Mouse (Mus musculus): ENCODE measurements around the gene Anp32b. TPM values are rescaled to one million over a fixed set of nuclear protein-coding genes. Genes with fewer than 3 reads are reported as not detected.

The Anp32b gene
- polyA plus RNA-seq, 1 experiment from 2014 or later, result 206 TPM

GRCm38 (mm10) chr4:46422625-46423024 lies 28.1 kb upstream of the Anp32b start:
- H3K9me3 ChIP-seq (ENCODE audit: control insufficient read depth, low read length), result no peaks in the 10 kb centered on the region
- no peak overlapping the region for H3K4me2 ChIP-seq (ENCODE audit: low read depth, low read length)
- H3K4me3 ChIP-seq (ENCODE audit: low read length), result no peak overlapping the region
- H3K27me3 ChIP-seq (replicated peaks; ENCODE audit: control insufficient read depth, insufficient read depth, low read length), result no peaks in the 10 kb centered on the region
- no peak overlapping the region for H3K27ac ChIP-seq (ENCODE audit: low read length)
- 73% methylated on average over 8 of the region's 8 CpGs for WGBS
- no peaks in the 10 kb centered on the region for H3K36me3 ChIP-seq (ENCODE audit: control insufficient read depth, insufficient read depth, low read length)
- H3K9ac ChIP-seq (ENCODE audit: low read depth, low read length), result no peak overlapping the region
- no peak for ATAC-seq
- H3K4me1 ChIP-seq (ENCODE audit: control insufficient read depth, insufficient read depth, low read length), result no peaks in the 10 kb centered on the region

GRCm38 (mm10) chr4:46428903-46429499 lies 21.7 kb upstream of the Anp32b start:
- H3K4me3 ChIP-seq (ENCODE audit: low read length), result no peak overlapping the region
- H3K4me1 ChIP-seq (ENCODE audit: control insufficient read depth, insufficient read depth, low read length), result no peaks in the 10 kb centered on the region
- no peaks in the 10 kb centered on the region for H3K36me3 ChIP-seq (ENCODE audit: control insufficient read depth, insufficient read depth, low read length)
- no peak overlapping the region for H3K9ac ChIP-seq (ENCODE audit: low read depth, low read length)
- ATAC-seq, result no peak
- no peaks in the 10 kb centered on the region for H3K27me3 ChIP-seq (replicated peaks; ENCODE audit: control insufficient read depth, insufficient read depth, low read length)
- 63% methylated on average over 10 of the region's 10 CpGs for WGBS
- H3K27ac ChIP-seq (ENCODE audit: low read length), result no peak overlapping the region
- no peak overlapping the region for H3K4me2 ChIP-seq (ENCODE audit: low read depth, low read length)
- H3K9me3 ChIP-seq (ENCODE audit: control insufficient read depth, low read length), result no peaks in the 10 kb centered on the region

- Histone ChIP-seq H3K27me3 (replicated peaks; ENCODE audit: control insufficient read depth, insufficient read depth, low read length) (no peaks in the 10 kb centered on the region), H3K9me3 (ENCODE audit: control insufficient read depth, low read length) (no peaks in the 10 kb centered on the region), H3K27ac (ENCODE audit: low read length) (no peak overlapping the region), H3K4me1 (ENCODE audit: control insufficient read depth, insufficient read depth, low read length) (no peaks in the 10 kb centered on the region), H3K36me3 (ENCODE audit: control insufficient read depth, insufficient read depth, low read length) (no peaks in the 10 kb centered on the region), H3K4me2 (ENCODE audit: low read depth, low read length) (no peak overlapping the region), H3K9ac (ENCODE audit: low read depth, low read length) (no peak overlapping the region), H3K4me3 (ENCODE audit: low read length) (no peak overlapping the region)
- peak; percentile 71 for ATAC-seq
- 71% methylated on average over 12 of the region's 12 CpGs for WGBS
Measured at GRCm38 (mm10) chr4:46432339-46433036, 18.2 kb upstream of the Anp32b start.

GRCm38 (mm10) chr4:46442501-46442900 lies 8.2 kb upstream of the Anp32b start:
- ATAC-seq, result no peak

GRCm38 (mm10) chr4:46445237-46445945 lies 5.3 kb upstream of the Anp32b start:
- peak; percentile 70 for ATAC-seq

More at GRCm38 (mm10) chr4:46442501-46442900, 8.2 kb upstream of the Anp32b start:
- no peak overlapping the region for H3K9ac ChIP-seq (ENCODE audit: low read depth, low read length)
- H3K9me3 ChIP-seq (ENCODE audit: control insufficient read depth, low read length), result no peaks in the 10 kb centered on the region
- H3K4me3 ChIP-seq (ENCODE audit: low read length), result no peak overlapping the region
- 73% methylated on average over 4 of the region's 4 CpGs for WGBS
- no peaks in the 10 kb centered on the region for H3K36me3 ChIP-seq (ENCODE audit: control insufficient read depth, insufficient read depth, low read length)
- no peak overlapping the region for H3K27ac ChIP-seq (ENCODE audit: low read length)
- H3K4me1 ChIP-seq (ENCODE audit: control insufficient read depth, insufficient read depth, low read length), result no peaks in the 10 kb centered on the region
- H3K27me3 ChIP-seq (replicated peaks; ENCODE audit: control insufficient read depth, insufficient read depth, low read length), result no peaks in the 10 kb centered on the region
- H3K4me2 ChIP-seq (ENCODE audit: low read depth, low read length), result no peak overlapping the region

GRCm38 (mm10) chr4:46447461-46447860 lies 3.2 kb upstream of the Anp32b start:
- H3K4me3 ChIP-seq (ENCODE audit: low read length), result no peak overlapping the region
- no peak overlapping the region for H3K27ac ChIP-seq (ENCODE audit: low read length)
- no peaks in the 10 kb centered on the region for H3K27me3 ChIP-seq (replicated peaks; ENCODE audit: control insufficient read depth, insufficient read depth, low read length)
- H3K4me2 ChIP-seq (ENCODE audit: low read depth, low read length), result no peak overlapping the region
- H3K9me3 ChIP-seq (ENCODE audit: control insufficient read depth, low read length), result no peaks in the 10 kb centered on the region
- WGBS, result 60% methylated on average over 1 of the region's 1 CpGs
- no peak for ATAC-seq
- no peak overlapping the region for H3K9ac ChIP-seq (ENCODE audit: low read depth, low read length)
- H3K36me3 ChIP-seq (ENCODE audit: control insufficient read depth, insufficient read depth, low read length), result no peaks in the 10 kb centered on the region
- peaks cover under 1% of the 10 kb centered on the region; the same call in 1 of the 2 replicates for H3K4me1 ChIP-seq (ENCODE audit: control insufficient read depth, insufficient read depth, low read length)

More at GRCm38 (mm10) chr4:46445237-46445945, 5.3 kb upstream of the Anp32b start:
- Histone ChIP-seq H3K4me1 (ENCODE audit: control insufficient read depth, insufficient read depth, low read length) (no peaks in the 10 kb centered on the region), H3K27me3 (replicated peaks; ENCODE audit: control insufficient read depth, insufficient read depth, low read length) (no peaks in the 10 kb centered on the region), H3K4me3 (ENCODE audit: low read length) (no peak overlapping the region), H3K36me3 (ENCODE audit: control insufficient read depth, insufficient read depth, low read length) (no peaks in the 10 kb centered on the region), H3K9ac (ENCODE audit: low read depth, low read length) (no peak overlapping the region), H3K27ac (ENCODE audit: low read length) (peak overlapping the region; percentile 21; the same call in 1 of the 2 replicates), H3K4me2 (ENCODE audit: low read depth, low read length) (no peak overlapping the region), H3K9me3 (ENCODE audit: control insufficient read depth, low read length) (no peaks in the 10 kb centered on the region)
- WGBS, result 53% methylated on average over 9 of the region's 9 CpGs

- ATAC-seq, result no peak
- no peaks in the 10 kb centered on the region for H3K36me3 ChIP-seq (ENCODE audit: control insufficient read depth, insufficient read depth, low read length)
- no peaks in the 10 kb centered on the region for H3K9me3 ChIP-seq (ENCODE audit: control insufficient read depth, low read length)
- no peak overlapping the region for H3K4me2 ChIP-seq (ENCODE audit: low read depth, low read length)
- H3K27me3 ChIP-seq (replicated peaks; ENCODE audit: control insufficient read depth, insufficient read depth, low read length), result no peaks in the 10 kb centered on the region
- H3K9ac ChIP-seq (ENCODE audit: low read depth, low read length), result no peak overlapping the region
- peaks cover 14% of the 10 kb centered on the region for H3K4me1 ChIP-seq (ENCODE audit: control insufficient read depth, insufficient read depth, low read length)
- no peak overlapping the region for H3K4me3 ChIP-seq (ENCODE audit: low read length)
- no peak overlapping the region for H3K27ac ChIP-seq (ENCODE audit: low read length)
- WGBS, result 45% methylated on average over 6 of the region's 6 CpGs
Measured at GRCm38 (mm10) chr4:46448886-46449285, 1.8 kb upstream of the Anp32b start.

- WGBS, result 28% methylated on average over 7 of the region's 7 CpGs
- peak overlapping the region; percentile 99 for H3K27ac ChIP-seq (ENCODE audit: low read length)
- H3K9ac ChIP-seq (ENCODE audit: low read depth, low read length), result peak overlapping the region; percentile 99
- H3K4me2 ChIP-seq (ENCODE audit: low read depth, low read length), result peak overlapping the region; percentile 92
- no peaks in the 10 kb centered on the region for H3K36me3 ChIP-seq (ENCODE audit: control insufficient read depth, insufficient read depth, low read length)
- peak overlapping the region; percentile 93 for H3K4me3 ChIP-seq (ENCODE audit: low read length)
- ATAC-seq, result no peak
- no peaks in the 10 kb centered on the region for H3K27me3 ChIP-seq (replicated peaks; ENCODE audit: control insufficient read depth, insufficient read depth, low read length)
- H3K9me3 ChIP-seq (ENCODE audit: control insufficient read depth, low read length), result no peaks in the 10 kb centered on the region
- peaks cover 22% of the 10 kb centered on the region for H3K4me1 ChIP-seq (ENCODE audit: control insufficient read depth, insufficient read depth, low read length)
Measured at GRCm38 (mm10) chr4:46450020-46450518, 633 bp upstream of the Anp32b start.

GRCm38 (mm10) chr4:46451240-46451757 lies 597 bp downstream of the Anp32b start:
- peak; percentile 45 for ATAC-seq
- H3K4me3 ChIP-seq (ENCODE audit: low read length), result peak overlapping the region; percentile 93
- no peaks in the 10 kb centered on the region for H3K27me3 ChIP-seq (replicated peaks; ENCODE audit: control insufficient read depth, insufficient read depth, low read length)
- H3K4me1 ChIP-seq (ENCODE audit: control insufficient read depth, insufficient read depth, low read length), result peaks cover 34% of the 10 kb centered on the region
- peak overlapping the region; percentile 99 for H3K9ac ChIP-seq (ENCODE audit: low read depth, low read length)
- H3K4me2 ChIP-seq (ENCODE audit: low read depth, low read length), result 0 out of 2 replicates have a peak overlapping the region, but pooled peaks have one; percentile 76
- H3K9me3 ChIP-seq (ENCODE audit: control insufficient read depth, low read length), result no peaks in the 10 kb centered on the region
- WGBS, result under 1% methylated on average over 45 of the region's 70 CpGs
- H3K27ac ChIP-seq (ENCODE audit: low read length), result peak overlapping the region; percentile 99
- no peaks in the 10 kb centered on the region for H3K36me3 ChIP-seq (ENCODE audit: control insufficient read depth, insufficient read depth, low read length)
